Mouse (Mus musculus) lung, adult 18-20 months (tissue): ENCODE measurements around the gene BC052040.
A peak's percentile ranks its signal among the peaks of the same experiment; 100 is the strongest.

Source experiments
- DNase-seq, 2 experiments: peaks; one replicate each; pipeline ENCODE4 v3.0.0; 2022; ENCODE audit warnings: mixed read lengths in 2 of 2

BC052040 gene

DNA sequence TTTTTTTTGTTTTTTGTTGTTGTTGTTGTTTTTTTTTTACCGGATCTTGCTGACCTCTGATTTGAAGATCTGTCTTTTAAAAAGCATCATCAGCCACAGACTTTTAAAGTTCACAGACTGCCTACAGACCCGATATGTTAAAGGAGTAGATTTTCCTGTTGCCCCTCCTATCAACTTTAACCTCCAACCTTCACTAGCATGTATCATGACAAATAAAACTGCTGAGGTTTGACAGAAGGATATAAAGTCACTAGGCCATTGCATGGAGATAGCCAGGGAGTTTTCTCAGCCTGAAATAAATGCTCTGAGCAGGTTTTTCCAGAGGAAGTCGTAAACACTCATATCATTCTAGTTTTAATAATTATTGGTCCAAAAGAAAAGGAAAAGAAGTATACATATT lies 136.5 kb downstream of the BC052040 start:
- no peak for DNase-seq

GRCm38 (mm10) chr2:115723452-115723851 lies 141.9 kb downstream of the BC052040 start:
- no peak for DNase-seq

GRCm38 (mm10) chr2:115724216-115724615 lies 142.7 kb downstream of the BC052040 start:
- DNase-seq = no peak

DNA sequence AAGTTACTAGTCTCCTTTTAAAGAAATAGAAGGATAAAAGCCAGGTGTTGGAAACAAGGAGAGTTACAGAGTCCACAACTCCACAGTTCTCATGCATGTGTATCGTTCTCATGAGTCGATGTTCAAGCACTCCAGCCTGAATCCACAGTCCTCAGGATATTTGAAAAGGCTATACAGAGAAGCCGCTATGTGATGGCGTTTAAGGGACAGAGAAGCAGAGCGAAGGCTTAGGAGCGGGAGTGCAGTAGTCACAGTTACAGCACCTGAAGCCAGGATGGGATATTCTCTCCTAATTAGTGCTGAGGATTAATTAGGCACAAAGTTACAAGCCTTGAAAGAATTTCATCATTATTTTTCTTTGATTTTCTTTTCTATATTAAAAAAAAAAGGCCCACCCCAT lies 143.2 kb downstream of the BC052040 start:
- no peak for DNase-seq

GRCm38 (mm10) chr2:115725503-115725902 lies 144.0 kb downstream of the BC052040 start:
- DNase-seq = no peak

GRCm38 (mm10) chr2:115725926-115726325 lies 144.4 kb downstream of the BC052040 start:
- DNase-seq = no peak

DNA sequence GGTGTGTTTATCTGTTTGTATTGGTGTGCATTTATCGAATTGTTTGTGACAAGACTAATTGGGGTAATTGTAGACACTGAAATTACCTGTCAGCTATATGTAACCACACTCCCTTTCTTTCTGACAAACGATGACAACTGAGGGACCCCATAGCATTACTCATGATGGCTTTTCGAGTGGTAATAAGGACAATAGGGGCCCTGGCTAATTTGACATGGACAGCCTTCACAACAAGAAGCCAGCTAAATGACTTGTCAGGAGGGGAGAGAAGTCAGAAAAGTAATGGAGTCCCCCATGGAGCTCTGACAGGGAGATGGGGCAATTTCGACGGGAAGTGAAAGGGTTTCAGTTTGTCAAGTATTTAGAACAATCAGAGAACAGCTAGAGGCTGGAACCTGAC lies 145.3 kb downstream of the BC052040 start:
- no peak for DNase-seq

GRCm38 (mm10) chr2:115728627-115729026 lies 147.1 kb downstream of the BC052040 start:
- DNase-seq = no peak

DNA sequence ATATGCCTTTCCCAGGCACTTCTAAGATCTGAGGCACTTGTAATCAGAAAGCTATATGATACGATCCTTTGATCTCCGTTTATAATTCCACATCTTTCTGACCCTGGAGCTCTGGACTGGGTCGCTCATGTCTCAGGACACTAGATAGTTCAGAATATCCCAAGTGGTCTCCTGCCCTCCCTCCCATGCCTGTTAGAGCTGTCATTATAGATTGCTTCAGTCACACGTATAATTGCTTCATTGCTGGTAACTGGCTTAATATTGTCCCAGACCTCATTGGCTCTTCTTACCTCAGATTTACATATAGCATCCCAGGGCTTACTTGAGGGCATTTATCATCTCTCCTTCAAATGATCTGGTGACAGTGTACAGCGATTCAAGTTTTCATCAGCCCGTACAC lies 149.0 kb downstream of the BC052040 start:
- no peak for DNase-seq

DNA sequence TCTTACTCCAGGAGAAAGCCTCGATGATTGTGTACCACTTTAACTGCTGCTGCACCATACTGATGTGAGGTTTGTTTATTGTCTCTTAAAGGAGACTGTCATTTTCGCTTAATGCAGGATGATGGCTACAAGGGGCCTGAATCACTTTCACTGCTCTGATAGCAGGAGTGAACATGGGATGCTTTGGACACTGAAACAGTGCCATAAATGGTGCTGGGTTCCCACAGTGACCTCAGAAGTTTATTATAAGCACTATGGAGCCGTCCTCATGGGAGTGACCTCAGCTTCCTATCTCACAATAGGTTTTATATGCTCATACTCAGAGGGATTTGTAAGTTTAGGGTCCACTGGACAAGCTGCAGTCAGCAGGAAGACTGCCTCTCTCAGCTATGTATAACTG lies 149.7 kb downstream of the BC052040 start:
- DNase-seq = no peak

DNA sequence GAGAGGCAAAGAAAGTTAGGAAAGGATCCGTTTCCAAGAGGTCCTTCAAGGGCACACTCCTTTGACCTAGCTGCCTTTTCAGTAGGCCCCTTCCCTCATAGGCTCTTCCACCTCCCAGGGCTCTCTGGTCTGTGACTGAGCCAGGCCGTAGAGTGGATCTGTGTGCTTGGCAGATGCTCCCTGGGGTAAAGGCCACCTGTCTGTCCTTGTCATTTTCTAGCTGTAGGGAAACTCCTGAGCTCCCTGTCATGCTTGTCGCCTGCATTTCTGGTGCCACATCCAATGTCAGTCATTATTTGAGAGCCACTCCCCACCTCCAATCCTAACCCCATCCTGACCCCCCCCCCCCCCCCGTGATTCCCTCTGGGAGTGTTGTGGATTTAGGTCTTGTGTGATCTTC lies 151.1 kb downstream of the BC052040 start:
- DNase-seq = no peak

- no peak for DNase-seq
Observed at GRCm38 (mm10) chr2:115733017-115733692, 151.6 kb downstream of the BC052040 start.

GRCm38 (mm10) chr2:115734850-115735249 lies 153.3 kb downstream of the BC052040 start:
- DNase-seq = no peak

GRCm38 (mm10) chr2:115736416-115736815 lies 154.9 kb downstream of the BC052040 start:
- no peak for DNase-seq

DNA sequence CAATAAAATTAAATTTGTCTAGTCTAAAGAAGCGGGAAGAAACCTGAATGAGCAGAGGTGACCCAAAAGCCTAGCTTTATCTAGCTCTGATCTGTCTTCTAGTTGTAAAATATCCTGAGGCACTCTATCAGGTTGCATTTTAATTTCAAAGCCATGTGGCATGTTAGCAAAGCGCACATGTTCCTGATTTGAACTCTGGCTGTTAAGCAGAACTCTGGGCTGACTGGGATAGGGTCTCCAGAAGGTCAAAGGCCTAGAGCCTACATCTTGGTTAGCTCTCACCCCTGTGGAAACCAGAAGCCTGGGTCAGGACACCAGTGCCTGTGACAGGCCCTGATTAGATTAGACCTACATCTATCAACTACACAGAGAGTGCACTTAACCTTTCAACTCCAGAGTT lies 156.4 kb downstream of the BC052040 start:
- no peak for DNase-seq

- DNase-seq = no peak
Observed at GRCm38 (mm10) chr2:115742061-115742460, 160.5 kb downstream of the BC052040 start.

DNA sequence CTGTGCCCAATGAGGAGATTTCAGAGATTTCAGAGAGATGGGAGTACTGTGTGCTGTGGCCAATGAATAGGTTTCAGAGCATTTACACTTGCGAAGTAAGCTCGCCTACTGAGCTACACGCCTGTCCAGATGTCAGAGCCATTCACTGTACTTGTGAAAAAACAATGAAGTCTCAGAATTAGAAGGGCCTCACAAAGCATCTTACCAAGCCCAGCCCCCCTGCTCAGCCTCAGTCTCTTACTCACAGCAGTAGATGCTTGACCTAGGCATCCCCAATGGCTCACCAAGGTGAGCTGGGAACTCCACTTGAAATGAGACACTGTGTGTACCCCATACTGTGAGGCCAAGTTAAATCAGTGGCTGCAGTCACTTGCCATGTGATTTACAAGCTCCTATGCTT lies 166.1 kb downstream of the BC052040 start:
- no peak for DNase-seq

DNA sequence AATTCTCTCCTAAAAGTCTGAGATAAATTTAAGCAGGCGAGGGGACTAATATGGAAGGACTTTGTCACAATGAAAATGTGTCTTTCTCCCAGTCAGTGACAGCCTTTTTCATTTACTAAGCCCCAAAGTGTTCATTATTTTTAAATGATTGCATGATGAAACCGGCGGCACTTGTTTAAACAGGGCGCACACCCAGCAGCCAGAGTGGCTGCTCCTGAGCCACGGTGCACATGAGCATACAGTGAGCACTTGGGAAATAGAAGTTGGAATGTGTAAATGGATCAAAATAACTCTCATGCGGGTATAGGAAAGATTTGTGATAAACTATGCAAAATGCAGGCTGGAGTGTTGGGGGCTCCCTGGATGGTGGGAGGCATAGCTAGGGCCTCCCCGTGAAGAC lies 169.7 kb downstream of the BC052040 start:
- no peak for DNase-seq

DNA sequence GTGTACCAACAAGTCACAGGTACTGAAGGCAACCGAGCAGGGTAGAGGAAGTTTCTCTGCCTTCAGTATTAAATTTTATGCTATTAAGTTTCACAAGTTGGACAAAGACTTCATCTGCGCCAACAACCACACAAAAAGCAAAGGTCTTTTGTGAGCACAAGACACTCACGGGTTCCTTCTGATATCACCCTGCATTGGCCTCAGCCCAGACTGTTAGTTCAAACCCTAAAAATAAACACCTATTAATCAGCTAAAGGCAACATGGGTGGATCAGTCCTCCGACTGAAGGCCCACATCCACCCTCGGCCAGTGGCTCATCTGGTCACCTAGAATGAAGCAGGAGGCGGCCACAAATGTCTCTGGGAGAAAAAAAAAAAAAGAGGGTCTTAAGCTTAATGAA lies 176.2 kb downstream of the BC052040 start:
- DNase-seq = no peak

DNA sequence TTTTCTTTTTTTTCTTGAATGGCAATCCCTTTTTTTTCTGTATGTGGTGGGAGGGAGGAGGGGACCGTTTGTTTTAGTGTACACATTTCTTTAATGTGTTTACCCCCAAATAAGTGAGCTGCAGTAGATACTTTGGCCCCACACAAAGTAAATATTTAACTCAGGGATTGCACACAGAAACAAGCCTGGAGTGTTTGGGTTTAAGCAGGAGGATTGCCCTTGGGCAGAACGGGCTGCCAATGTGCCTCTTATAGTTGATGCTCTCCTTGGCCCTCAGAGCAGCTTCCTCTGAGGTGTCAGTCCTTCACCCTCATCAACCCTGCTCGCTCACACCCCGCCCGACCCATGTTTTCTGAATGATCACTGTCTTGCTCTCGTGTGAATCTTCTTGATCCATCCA lies 177.0 kb downstream of the BC052040 start:
- DNase-seq = no peak

DNA sequence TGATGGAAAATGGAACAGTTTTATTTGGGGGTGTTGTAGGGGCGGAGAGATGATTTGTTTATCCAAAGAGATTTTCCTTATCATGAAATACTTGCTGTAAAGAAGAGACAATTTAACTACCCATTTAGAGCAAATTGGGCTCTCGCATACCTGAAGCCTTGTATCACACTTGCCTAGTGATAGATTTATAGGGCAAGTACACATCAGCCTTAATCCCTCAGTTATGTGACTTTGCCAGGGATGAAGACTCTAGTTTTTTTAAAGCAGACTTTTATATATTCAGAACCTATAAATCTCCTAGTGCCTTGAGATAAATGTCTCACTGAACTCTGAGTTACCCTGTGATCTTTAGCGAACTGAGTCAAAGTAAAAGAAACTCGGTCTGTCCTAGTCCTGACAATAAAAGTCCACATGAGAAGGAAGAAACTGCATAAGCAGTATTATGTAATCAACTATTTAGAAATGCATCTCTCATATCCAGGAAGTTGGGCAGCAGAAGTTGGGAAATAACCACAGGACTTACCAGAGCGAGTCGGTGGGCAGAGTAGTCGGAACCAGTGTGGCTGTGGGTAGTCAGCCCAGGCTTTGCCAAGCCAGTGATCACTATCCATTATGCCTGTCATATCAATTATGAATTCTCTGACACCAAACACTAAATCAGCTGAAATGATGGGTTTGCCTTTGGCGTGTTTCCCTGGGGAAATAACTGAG lies 183.2 kb downstream of the BC052040 start:
- DNase-seq = peak in 1 of 2 experiments; percentile 26

- DNase-seq = no peak
Observed at GRCm38 (mm10) chr2:115769597-115770305, 188.2 kb downstream of the BC052040 start.

DNA sequence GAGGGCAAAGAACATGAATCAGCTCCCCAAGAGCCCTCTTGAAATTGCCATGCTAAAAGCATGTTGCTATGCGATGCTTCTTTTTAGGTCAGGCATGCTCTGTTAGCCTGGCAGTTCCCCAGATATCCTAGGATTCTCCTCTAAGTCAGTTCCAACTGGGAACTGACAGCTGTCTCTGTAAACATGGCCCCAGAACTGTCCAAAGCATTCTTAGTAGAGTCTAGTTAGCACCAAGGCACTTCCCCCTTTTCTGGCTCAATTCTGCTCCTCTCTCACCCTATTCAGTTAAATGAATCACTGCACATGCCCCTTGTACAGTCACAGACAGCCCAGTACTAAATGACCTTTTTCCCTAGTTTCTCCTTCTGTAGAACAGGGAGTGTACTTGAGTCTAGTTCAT lies 191.2 kb downstream of the BC052040 start:
- no peak for DNase-seq
